Comparison of ENCODE assay signal across 7 mouse cellular contexts in genomic region chr9:7184172-7184896, GRCm38 (mm10). TPM values are rescaled to one million over a fixed set of nuclear protein-coding genes. Genes with fewer than 3 reads are reported as not detected.
DNase-seq lines count a peak whose midpoint lies in the region; ATAC-seq lines count a peak whose summit lies in the region.

TSS of gene Dync2h1 (minus strand) at chr9:7184446.
TSS of gene Dcun1d5 (plus strand) at chr9:7184520.

- peak; percentile 93 for DNase-seq in adrenal gland, postnatal 25 days
- DNase-seq in heart, adult 11 months = peak; percentile 99
- peak; percentile 94 for DNase-seq in kidney, adult 18-20 months
- peak; percentile 92 for DNase-seq in limb, embryonic 11.5 days (ENCODE audit: low spot score)
- DNase-seq in midbrain, embryonic 14.5 days = peak; percentile 98
- peak; percentile 78 to 80 for DNase-seq in spleen, adult 18-20 months

- H3K4me2 ChIP-seq in embryonic facial prominence, embryonic 12.5 days (replicated peaks) = peak within 1 kb of the TSS; percentile 75
- H3K4me2 ChIP-seq in limb, embryonic 11.5 days (ENCODE audit: low read depth, severe bottlenecking) = peak within 1 kb of the TSS; percentile 72
- H3K4me2 ChIP-seq in midbrain, embryonic 14.5 days (ENCODE audit: low read length) = peak within 1 kb of the TSS; percentile 90

- no peaks in the 10 kb centered on the region for H3K9me3 ChIP-seq in embryonic facial prominence, embryonic 12.5 days
- H3K9me3 ChIP-seq in limb, embryonic 11.5 days (ENCODE audit: control insufficient read depth, low read length) = no peaks in the 10 kb centered on the region
- no peaks in the 10 kb centered on the region for H3K9me3 ChIP-seq in midbrain, embryonic 14.5 days (ENCODE audit: control insufficient read depth, low read length)

- no peaks in the 10 kb centered on the region for H3K27me3 ChIP-seq in embryonic facial prominence, embryonic 12.5 days
- H3K27me3 ChIP-seq in limb, embryonic 11.5 days (ENCODE audit: control insufficient read depth, insufficient read depth, low read length) = no peaks in the 10 kb centered on the region
- H3K27me3 ChIP-seq in midbrain, embryonic 14.5 days (ENCODE audit: control insufficient read depth, insufficient read depth, low read length) = no peaks in the 10 kb centered on the region

- H3K9ac ChIP-seq in embryonic facial prominence, embryonic 12.5 days = peak within 1 kb of the TSS; percentile 87
- H3K9ac ChIP-seq in limb, embryonic 11.5 days (ENCODE audit: low read length) = peak within 1 kb of the TSS; percentile 84
- peak within 1 kb of the TSS; percentile 87 for H3K9ac ChIP-seq in midbrain, embryonic 14.5 days (replicated peaks; ENCODE audit: low read length)

- H3K4me1 ChIP-seq in embryonic facial prominence, embryonic 12.5 days = peaks cover 8% of the 10 kb centered on the region
- H3K4me1 ChIP-seq in limb, embryonic 11.5 days (ENCODE audit: control insufficient read depth, insufficient read depth, low read length) = no peaks in the 10 kb centered on the region
- H3K4me1 ChIP-seq in midbrain, embryonic 14.5 days (ENCODE audit: control insufficient read depth, insufficient read depth, low read length) = peaks cover 27% of the 10 kb centered on the region

- H3K36me3 ChIP-seq in embryonic facial prominence, embryonic 12.5 days = 0 out of 2 replicates have a peak, but pooled peaks cover 3% of the 10 kb centered on the region
- no peaks in the 10 kb centered on the region; the same call in 1 of the 2 replicates for H3K36me3 ChIP-seq in limb, embryonic 11.5 days (ENCODE audit: control insufficient read depth, insufficient read depth, low read length)
- H3K36me3 ChIP-seq in midbrain, embryonic 14.5 days (ENCODE audit: control insufficient read depth, insufficient read depth, low read length) = 0 out of 2 replicates have a peak, but pooled peaks cover 8% of the 10 kb centered on the region

- peak; percentile 99 for ATAC-seq in embryonic facial prominence, embryonic 12.5 days (ENCODE audit: insufficient number of reproducible peaks, insufficient read depth, low FRiP score, low TSS enrichment)
- ATAC-seq in limb, embryonic 11.5 days (ENCODE audit: insufficient number of reproducible peaks, low FRiP score, low TSS enrichment, low read depth) = peak; percentile 99
- ATAC-seq in midbrain, embryonic 14.5 days (ENCODE audit: low FRiP score, low TSS enrichment) = peak; percentile 99

- H3K27ac ChIP-seq in embryonic facial prominence, embryonic 12.5 days = peak within 1 kb of the TSS; percentile 93
- H3K27ac ChIP-seq in limb, embryonic 11.5 days (replicated peaks; ENCODE audit: low read depth, low read length) = peak within 1 kb of the TSS; percentile 94
- peak within 1 kb of the TSS; percentile 93 for H3K27ac ChIP-seq in midbrain, embryonic 14.5 days (replicated peaks; ENCODE audit: low read depth, low read length)

- peak within 1 kb of the TSS; percentile 84 for H3K4me3 ChIP-seq in embryonic facial prominence, embryonic 12.5 days
- H3K4me3 ChIP-seq in limb, embryonic 11.5 days (ENCODE audit: low read depth, low read length) = peak within 1 kb of the TSS; percentile 88
- peak within 1 kb of the TSS; percentile 99 for H3K4me3 ChIP-seq in midbrain, embryonic 14.5 days (replicated peaks; ENCODE audit: low read depth, low read length)

- WGBS in embryonic facial prominence, embryonic 12.5 days = under 1% methylated on average over 61 of the region's 62 CpGs
- under 1% methylated on average over 54 of the region's 62 CpGs for WGBS in limb, embryonic 11.5 days
- under 1% methylated on average over 62 of the region's 62 CpGs for WGBS in midbrain, embryonic 14.5 days

RNA-seq across cellular contexts. Expression of gene Dync2h1, which starts in this region (rescaled TPM):
- total RNA-seq in adrenal gland, postnatal 25 days (2021) = 19.1 and 19.2 TPM in 2 replicates
- polyA plus RNA-seq in embryonic facial prominence, embryonic 12.5 days (2016; fragmentation: Nextera tagmentation; extraction: Ambion mirVana) = 22.8 and 24.9 TPM in 2 replicates
- polyA plus RNA-seq in limb, embryonic 11.5 days (2014; fragmentation: Nextera tagmentation; extraction: Ambion mirVana) = 22.6 and 23.0 TPM in 2 replicates
- 18.2 and 26.3 TPM in 2 replicates for polyA plus RNA-seq in midbrain, embryonic 14.5 days (2014; fragmentation: Nextera tagmentation; extraction: Ambion mirVana)

RNA-seq across cellular contexts. Expression of gene Dcun1d5, which starts in this region (rescaled TPM):
- total RNA-seq in adrenal gland, postnatal 25 days (2021) = 78.8 and 86.4 TPM in 2 replicates
- 165 and 168 TPM in 2 replicates for polyA plus RNA-seq in embryonic facial prominence, embryonic 12.5 days (2016; fragmentation: Nextera tagmentation; extraction: Ambion mirVana)
- polyA plus RNA-seq in limb, embryonic 11.5 days (2014; fragmentation: Nextera tagmentation; extraction: Ambion mirVana) = 152 and 156 TPM in 2 replicates
- 118 TPM in 2 replicates for polyA plus RNA-seq in midbrain, embryonic 14.5 days (2014; fragmentation: Nextera tagmentation; extraction: Ambion mirVana)

Comparison
In these comparisons a context has a peak if more than half of its experiments do, and no peak if none do; other contexts are left out.
1. Peak in every context shown above with its lines: DNase-seq, ATAC-seq, H3K4me3 ChIP-seq and H3K27ac ChIP-seq.